Mouse (Mus musculus) heart, embryonic 16.5 days (tissue): ENCODE results near the gene Vamp9. TPM values are rescaled to one million over a fixed set of nuclear protein-coding genes. Genes with fewer than 3 reads are reported as not detected.

Experiments
- ATAC-seq: fragments of 200-750 bp; cut with Nextera tagmentation; replicated peaks from 2 replicates; pipeline ENCODE4 v1.8.0; 2017; ENCODE audit warnings: moderate number of reproducible peaks; ENCODE audit not compliant: insufficient read depth, low FRiP score; ENCODE audit errors: extremely low read depth
- H3K27ac ChIP-seq: fragments of 300-500 bp; sonication (generic); 2 replicates; pipeline ENCODE4 v1.5.1; 2014; ENCODE audit warnings: mild to moderate bottlenecking, low read length, control low read depth, moderate library complexity
- H3K27me3 ChIP-seq: fragments of 300-500 bp; sonication (generic); 2 replicates; pipeline ENCODE4 v1.6.1; 2014; ENCODE audit warnings: low read length, mixed read lengths; ENCODE audit not compliant: control insufficient read depth, insufficient read depth
- H3K36me3 ChIP-seq: fragments of 300-500 bp; sonication (generic); 2 replicates; pipeline ENCODE4 v1.6.1; 2014; ENCODE audit not compliant: control insufficient read depth, insufficient read depth
- H3K4me1 ChIP-seq: fragments of 300-500 bp; sonication (generic); 2 replicates; pipeline ENCODE4 v1.6.1; 2014; ENCODE audit warnings: low read length, mixed read lengths; ENCODE audit not compliant: control insufficient read depth, insufficient read depth
- H3K4me2 ChIP-seq: fragments of 300-500 bp; sonication (generic); 2 replicates; pipeline ENCODE4 v1.6.1; 2014; ENCODE audit warnings: low read depth, mild to moderate bottlenecking, control low read depth, low read length
- H3K4me3 ChIP-seq: fragments of 300-500 bp; sonication (generic); 2 replicates; pipeline ENCODE4 v1.5.1; 2014; ENCODE audit warnings: mild to moderate bottlenecking, control low read depth, low read length
- H3K9ac ChIP-seq: fragments of 300-500 bp; sonication (generic); 2 replicates; pipeline ENCODE4 v1.6.1; 2014; ENCODE audit warnings: low read length, control low read depth
- H3K9me3 ChIP-seq: fragments of 300-500 bp; sonication (generic); replicated peaks from 2 replicates; pipeline ENCODE4 v1.6.1; 2016; ENCODE audit warnings: low read length; ENCODE audit not compliant: control insufficient read depth
- WGBS: fragments of 180-500 bp; shearing (Covaris S2); extraction: QIAGEN DNeasy Blood & Tissue Kit; methylation state at CpG from one replicate; pipeline ENCODE4 v1.1.7; 2014; 5-methylcytosine and 5-hydroxymethylcytosine counted together
- polyA plus RNA-seq: library from polyadenylated mRNA; unstranded; fragments of >200 nt; fragmentation: Nextera tagmentation; extraction: Ambion mirVana; gene quantifications from 2 replicates; pipeline ENCODE4 v1.2.1, GENCODE M21; 2015

The Vamp9 gene
- polyA plus RNA-seq, 1 experiment from 2014 or later: 0.81 TPM

DNA sequence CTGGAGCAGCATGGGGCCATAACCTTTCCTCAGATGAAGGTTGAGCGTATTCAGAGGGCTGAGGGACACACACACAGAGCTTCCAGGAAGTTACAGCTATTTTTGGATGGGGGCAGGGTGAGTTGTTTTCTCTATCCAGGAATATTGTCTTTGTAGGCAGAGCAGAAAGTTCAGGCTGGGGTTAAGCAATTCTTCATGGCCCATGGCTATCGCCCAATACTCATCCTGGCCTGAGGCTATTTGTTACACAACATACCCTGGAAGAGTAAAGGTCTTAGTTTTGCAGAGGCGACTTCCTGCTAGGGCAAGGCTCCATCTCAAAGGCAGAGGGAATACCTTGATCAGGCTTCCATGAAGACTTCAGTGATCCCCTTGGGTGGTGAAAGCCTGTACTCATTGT lies 88.1 kb downstream of the Vamp9 start:
- WGBS: 67% methylated on average over 3 of the region's 3 CpGs
- ATAC-seq: no peak
- H3K9me3 ChIP-seq: peaks cover 9% of the 10 kb centered on the region; the same call in 1 of the 2 replicates

DNA sequence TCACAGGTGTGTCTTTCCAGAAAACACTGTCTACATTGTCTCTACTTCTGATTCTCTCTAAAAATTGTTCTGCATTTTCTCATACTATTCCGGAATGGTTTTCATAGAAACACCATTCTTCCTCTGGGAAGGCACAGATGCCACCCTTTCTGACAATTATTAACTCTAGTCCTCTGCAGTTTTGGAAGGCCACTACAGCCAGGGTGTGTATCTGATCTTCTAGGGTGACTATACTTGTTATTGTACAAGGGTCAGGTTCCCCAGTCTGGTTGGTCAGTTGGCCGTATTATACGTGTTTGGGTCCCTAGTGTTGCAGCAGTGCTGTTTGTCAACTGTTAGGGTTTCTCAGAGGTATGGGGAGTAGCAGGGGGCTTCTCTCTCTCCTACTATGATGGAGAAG lies 88.6 kb downstream of the Vamp9 start:
- Histone ChIP-seq H3K4me2 (no peak overlapping the region), H3K9ac (no peak overlapping the region), H3K9me3 (peaks cover 9% of the 10 kb centered on the region; the same call in 1 of the 2 replicates), H3K27me3 (no peaks in the 10 kb centered on the region), H3K4me3 (no peak overlapping the region), H3K36me3 (no peaks in the 10 kb centered on the region), H3K4me1 (no peaks in the 10 kb centered on the region), H3K27ac (no peak overlapping the region)
- 89% methylated on average over 3 of the region's 3 CpGs for WGBS
- ATAC-seq: no peak

More for the DNA sequence above, 88.1 kb downstream of the Vamp9 start:
- Histone ChIP-seq H3K27me3 (no peaks in the 10 kb centered on the region), H3K27ac (no peak overlapping the region), H3K9ac (no peak overlapping the region), H3K4me3 (no peak overlapping the region), H3K36me3 (no peaks in the 10 kb centered on the region), H3K4me1 (no peaks in the 10 kb centered on the region), H3K4me2 (no peak overlapping the region)

DNA sequence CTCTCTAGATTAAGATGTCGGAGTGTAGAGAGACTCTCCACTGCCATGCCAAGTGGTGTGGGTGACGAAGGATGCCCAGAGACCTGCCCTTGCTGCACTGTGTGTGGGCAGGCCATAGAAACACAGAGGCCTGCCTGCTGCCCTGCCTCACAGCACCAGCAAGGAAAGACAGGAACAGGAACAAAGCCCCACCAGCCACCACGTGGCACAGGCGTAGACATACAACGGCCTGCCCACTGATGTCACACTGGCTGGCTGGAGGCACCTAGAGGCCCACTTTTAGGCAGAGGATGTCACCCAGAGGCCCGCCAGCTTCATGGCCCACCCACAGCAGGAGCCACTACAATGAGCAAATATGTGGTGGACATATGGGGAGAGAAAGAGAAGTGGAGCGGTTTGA lies 94.0 kb downstream of the Vamp9 start:
- WGBS: 71% methylated on average over 7 of the region's 7 CpGs
- H3K27ac ChIP-seq: no peak overlapping the region
- peaks cover 9% of the 10 kb centered on the region; the same call in 1 of the 2 replicates for H3K9me3 ChIP-seq
- no peak overlapping the region for H3K9ac ChIP-seq
- H3K4me1 ChIP-seq: no peaks in the 10 kb centered on the region; the same call in 1 of the 2 replicates
- H3K36me3 ChIP-seq: no peaks in the 10 kb centered on the region
- H3K27me3 ChIP-seq: no peaks in the 10 kb centered on the region
- no peak overlapping the region for H3K4me2 ChIP-seq
- ATAC-seq: no peak
- no peak overlapping the region for H3K4me3 ChIP-seq

DNA sequence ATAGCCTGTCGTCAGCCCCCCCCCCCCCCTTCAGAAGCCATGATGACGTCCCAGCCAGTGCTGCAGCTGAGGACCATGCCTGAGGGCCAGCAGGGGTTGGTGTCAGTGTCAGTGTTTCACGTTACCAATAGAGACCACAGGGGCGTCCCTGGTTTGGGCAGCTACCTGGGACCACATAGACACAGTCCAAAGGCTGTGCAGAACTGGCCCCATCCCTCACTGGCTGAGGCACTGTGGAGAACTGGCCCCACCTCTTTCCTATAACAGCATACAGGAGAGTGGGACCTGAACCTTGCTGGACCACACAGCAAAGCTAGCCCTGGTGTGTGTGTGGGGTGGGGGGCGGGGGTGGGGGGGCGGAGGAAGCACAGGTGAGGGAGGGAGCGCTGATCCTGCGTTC lies 94.4 kb downstream of the Vamp9 start:
- H3K27me3 ChIP-seq: no peaks in the 10 kb centered on the region
- no peak for ATAC-seq
- H3K4me1 ChIP-seq: peaks cover 2% of the 10 kb centered on the region
- no peak overlapping the region for H3K9ac ChIP-seq
- H3K4me3 ChIP-seq: no peak overlapping the region
- 48% methylated on average over 7 of the region's 8 CpGs for WGBS
- H3K36me3 ChIP-seq: no peaks in the 10 kb centered on the region
- H3K9me3 ChIP-seq: peaks cover 9% of the 10 kb centered on the region; the same call in 1 of the 2 replicates
- no peak overlapping the region for H3K4me2 ChIP-seq
- H3K27ac ChIP-seq: no peak overlapping the region

Other genes starting within 250 kb of the Vamp9 start
- 30.5 and 31.1 TPM in 2 replicates for gene Rasgef1b, start 177.2 kb upstream of the Vamp9 start, polyA plus RNA-seq
- 51.6 and 82.0 TPM in 2 replicates for gene Hnrnpd, start 72.7 kb downstream of the Vamp9 start, polyA plus RNA-seq
- gene 4930524J08Rik, start 72.8 kb downstream of the Vamp9 start, polyA plus RNA-seq: 0.80 and 0.84 TPM in 2 replicates
- gene Hnrnpdl, start 133.4 kb downstream of the Vamp9 start, polyA plus RNA-seq: 80.8 and 86.0 TPM in 2 replicates
- 28.2 and 29.5 TPM in 2 replicates for gene Enoph1, start 133.7 kb downstream of the Vamp9 start, polyA plus RNA-seq